Mouse (Mus musculus) C2C12 (cell line): Measurements from ENCODE around the gene Wscd2. TPM values are rescaled to one million over a fixed set of nuclear protein-coding genes. Genes with fewer than 3 reads are reported as not detected.

ENCODE experiments used
- H3K27me3 ChIP-seq: one replicate; pipeline ENCODE4 v1.6.1; 2011; ENCODE audit not compliant: control insufficient read depth, insufficient read depth, insufficient read length
- H3K36me3 ChIP-seq: one replicate; pipeline ENCODE4 v1.6.1; 2011; ENCODE audit not compliant: control insufficient read depth, insufficient read depth
- H3K4me3 ChIP-seq: one replicate; pipeline ENCODE4 v1.5.1; 2011; ENCODE audit warnings: mild to moderate bottlenecking, control low read depth; ENCODE audit not compliant: poor library complexity, insufficient read depth, severe bottlenecking
- H3K79me2 ChIP-seq: one replicate; pipeline ENCODE4 v1.6.1; 2011; ENCODE audit not compliant: control insufficient read depth, insufficient read depth
- H3K79me3 ChIP-seq: one replicate; pipeline ENCODE4 v1.6.1; 2011; ENCODE audit warnings: low read depth, control low read depth
- H3ac ChIP-seq: one replicate; pipeline ENCODE3; 2011; ENCODE audit warnings: low read depth; ENCODE audit not compliant: control insufficient read depth, insufficient read length
- CEBPB ChIP-seq: IDR thresholded peaks from one replicate; pipeline ENCODE4 v1.6.1; 2011; ENCODE audit warnings: low read depth, mild to moderate bottlenecking, control low read depth, moderate library complexity
- CTCF ChIP-seq: IDR thresholded peaks from one replicate; pipeline ENCODE4 v1.5.1; 2011; ENCODE audit not compliant: control insufficient read depth, insufficient read depth, insufficient read length
- FOSL1 ChIP-seq: IDR thresholded peaks from one replicate; pipeline ENCODE4 v1.8.0; 2011; ENCODE audit warnings: mild to moderate bottlenecking, low read length; ENCODE audit not compliant: poor library complexity, insufficient read depth, severe bottlenecking
- MAX ChIP-seq: IDR thresholded peaks from one replicate; pipeline ENCODE4 v1.6.1; 2011; ENCODE audit warnings: mild to moderate bottlenecking, control low read depth
- MYOD1 ChIP-seq: IDR thresholded peaks from one replicate; pipeline ENCODE4 v1.6.1; 2011; ENCODE audit warnings: low read depth; ENCODE audit not compliant: control insufficient read depth, insufficient read length
- MYOG ChIP-seq: IDR thresholded peaks from one replicate; pipeline ENCODE4 v1.6.1; 2011; ENCODE audit not compliant: control insufficient read depth, insufficient read length; ENCODE audit errors: extremely low read depth
- USF1 ChIP-seq: IDR thresholded peaks from one replicate; pipeline ENCODE4 v1.6.1; 2011; ENCODE audit warnings: low read depth, mild to moderate bottlenecking, control low read depth, moderate library complexity
- polyA plus RNA-seq: library from polyadenylated mRNA; unstranded; fragments of >200 nt; fragmentation: generic; extraction: Trizol; gene quantifications from one replicate; pipeline ENCODE4 v1.2.1, GENCODE M21; 2012; ENCODE audit warnings: missing spikeins

Gene Wscd2
- polyA plus RNA-seq, 1 experiment: not detected

DNA sequence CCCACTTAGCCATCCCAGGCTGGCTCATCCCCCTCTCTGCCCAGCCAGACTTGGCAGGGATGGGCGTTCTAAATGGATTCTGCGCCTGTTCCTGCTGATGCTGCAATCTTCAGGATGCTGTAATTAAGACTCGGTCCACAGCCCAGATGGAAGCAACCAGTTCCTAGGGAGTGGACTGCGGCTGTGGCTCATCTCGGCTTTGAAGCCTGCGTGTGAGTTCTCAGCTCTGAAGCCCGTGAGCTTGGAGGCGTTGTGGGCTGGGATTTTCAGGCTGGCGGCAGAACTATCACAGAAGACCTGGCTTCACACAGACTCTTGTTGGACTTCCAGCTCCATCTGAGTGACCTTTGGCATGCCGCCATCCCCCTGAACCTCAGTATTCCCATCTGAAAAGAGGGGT, 34.1 kb upstream of the Wscd2 start:
- Histone ChIP-seq H3K79me3 (no peaks in the 10 kb centered on the region), H3K79me2 (no peaks in the 10 kb centered on the region), H3K36me3 (no peaks in the 10 kb centered on the region), H3K4me3 (no peak overlapping the region), H3K27me3 (peaks cover 45% of the 10 kb centered on the region), H3ac (no peak overlapping the region)
- TF ChIP-seq MAX (no peak), MYOD1 (no peak), FOSL1 (no peak), CEBPB (no peak), CTCF (no peak), USF1 (no peak), MYOG (no peak)

DNA sequence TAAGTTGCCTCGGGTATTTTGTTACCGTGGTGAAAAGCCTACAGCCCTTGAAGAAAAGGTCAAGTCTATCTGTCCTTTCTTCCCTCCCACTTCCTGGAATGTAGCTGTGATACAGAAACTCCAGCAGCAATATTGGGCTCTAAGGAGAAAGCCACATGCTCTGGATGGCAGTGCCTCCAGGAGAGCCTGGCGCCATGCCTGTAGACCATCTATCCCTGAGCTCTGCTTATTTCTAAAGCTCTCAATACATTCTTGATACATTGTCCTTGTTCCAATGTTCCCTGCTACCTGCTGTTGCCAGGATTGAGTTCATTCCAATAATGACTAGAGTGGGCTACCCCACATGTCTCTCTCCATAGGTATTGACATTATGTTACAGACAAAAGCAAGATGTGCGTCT, 33.4 kb upstream of the Wscd2 start:
- peaks cover 52% of the 10 kb centered on the region for H3K27me3 ChIP-seq
- H3K36me3 ChIP-seq: no peaks in the 10 kb centered on the region
- no peaks in the 10 kb centered on the region for H3K79me2 ChIP-seq
- H3ac ChIP-seq: no peak overlapping the region
- TF ChIP-seq USF1: no peak
- TF ChIP-seq MYOG: no peak
- no peak for TF ChIP-seq CEBPB
- TF ChIP-seq CTCF: no peak
- no peak for TF ChIP-seq MAX
- TF ChIP-seq FOSL1: no peak
- TF ChIP-seq MYOD1: no peak
- no peaks in the 10 kb centered on the region for H3K79me3 ChIP-seq
- H3K4me3 ChIP-seq: no peak overlapping the region

DNA sequence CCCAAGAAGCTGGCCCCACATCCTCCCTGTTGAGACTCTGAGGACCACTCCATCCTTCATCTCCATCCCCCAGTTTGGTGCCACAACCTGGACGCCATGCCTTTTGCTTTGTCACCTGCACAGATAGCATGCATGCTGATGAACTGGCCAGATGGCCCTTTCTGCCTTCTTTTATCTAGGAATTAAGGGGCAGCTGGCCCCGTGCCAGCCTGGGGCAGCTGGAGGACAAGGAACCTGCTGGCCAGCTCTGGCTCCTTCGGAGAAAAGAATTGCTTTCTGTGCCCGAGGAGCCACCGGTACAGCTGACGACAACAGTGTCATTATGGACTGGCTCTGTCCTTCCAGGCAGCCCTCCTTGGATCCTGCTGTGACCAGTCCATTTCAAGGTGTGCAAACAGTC, 32.9 kb upstream of the Wscd2 start:
- Histone ChIP-seq H3K27me3 (peaks cover 57% of the 10 kb centered on the region), H3K79me3 (no peaks in the 10 kb centered on the region), H3K36me3 (no peaks in the 10 kb centered on the region), H3K4me3 (no peak overlapping the region), H3K79me2 (no peaks in the 10 kb centered on the region), H3ac (no peak overlapping the region)
- TF ChIP-seq MAX (no peak), USF1 (no peak), CTCF (no peak), MYOG (no peak), CEBPB (no peak), MYOD1 (no peak)

- TF ChIP-seq MYOD1 (no peak), CEBPB (no peak), USF1 (no peak)
- Histone ChIP-seq H3K27me3 (peaks cover 63% of the 10 kb centered on the region), H3K36me3 (no peaks in the 10 kb centered on the region), H3K79me3 (no peaks in the 10 kb centered on the region), H3ac (no peak overlapping the region), H3K79me2 (no peaks in the 10 kb centered on the region), H3K4me3 (no peak overlapping the region)
Observed at GRCm38 (mm10) chr5:113459942-113460341, 30.2 kb upstream of the Wscd2 start.

GRCm38 (mm10) chr5:113461582-113461981, 28.6 kb upstream of the Wscd2 start:
- Histone ChIP-seq H3K27me3 (peaks cover 56% of the 10 kb centered on the region), H3K4me3 (no peak overlapping the region), H3K79me2 (no peaks in the 10 kb centered on the region), H3K36me3 (no peaks in the 10 kb centered on the region), H3K79me3 (no peaks in the 10 kb centered on the region), H3ac (no peak overlapping the region)
- TF ChIP-seq MAX: no peak
- no peak for TF ChIP-seq MYOD1
- no peak for TF ChIP-seq CTCF
- no peak for TF ChIP-seq FOSL1
- no peak for TF ChIP-seq CEBPB
- TF ChIP-seq USF1: no peak
- no peak for TF ChIP-seq MYOG

- Histone ChIP-seq H3ac (no peak overlapping the region), H3K79me3 (no peaks in the 10 kb centered on the region), H3K4me3 (no peak overlapping the region), H3K79me2 (no peaks in the 10 kb centered on the region), H3K36me3 (no peaks in the 10 kb centered on the region), H3K27me3 (peaks cover 58% of the 10 kb centered on the region)
- TF ChIP-seq MYOD1: no peak
- TF ChIP-seq MAX: no peak
- TF ChIP-seq CTCF: no peak
- TF ChIP-seq FOSL1: no peak
- no peak for TF ChIP-seq USF1
- no peak for TF ChIP-seq CEBPB
- no peak for TF ChIP-seq MYOG
Observed at GRCm38 (mm10) chr5:113461998-113462625, 28.0 kb upstream of the Wscd2 start.
